Mouse (Mus musculus): Measurements from ENCODE around the gene Ksr2. TPM values are rescaled to one million over a fixed set of nuclear protein-coding genes. Genes with fewer than 3 reads are reported as not detected.

Ksr2 gene
- polyA plus RNA-seq, 1 experiment from 2014 or later: 0.16 TPM

GRCm38 (mm10) chr5:117584428-117584827, 170.6 kb downstream of the Ksr2 start:
- no peaks in the 10 kb centered on the region for H3K36me3 ChIP-seq (ENCODE audit: control insufficient read depth, insufficient read depth, low read length)
- H3K4me3 ChIP-seq (ENCODE audit: low read depth, low read length): no peak overlapping the region
- H3K9ac ChIP-seq (ENCODE audit: low read length): no peak overlapping the region
- H3K9me3 ChIP-seq (ENCODE audit: control insufficient read depth, low read length): no peaks in the 10 kb centered on the region
- H3K27me3 ChIP-seq (ENCODE audit: control insufficient read depth, insufficient read depth, low read length): no peaks in the 10 kb centered on the region
- 57% methylated on average over 1 of the region's 1 CpGs for WGBS
- DNase-seq (ENCODE audit: low spot score): no peak
- H3K4me2 ChIP-seq (replicated peaks; ENCODE audit: low read depth): no peak overlapping the region
- TF ChIP-seq CTCF (IDR thresholded peaks at IDR 0.05; ENCODE audit: low read depth): peak; percentile 57
- TF ChIP-seq EP300 (optimal IDR thresholded peaks at IDR 0.05): no peak
- ATAC-seq (ENCODE audit: low FRiP score, low TSS enrichment): no peak
- H3K4me1 ChIP-seq (replicated peaks; ENCODE audit: control insufficient read depth, insufficient read depth): no peaks in the 10 kb centered on the region
- H3K27ac ChIP-seq (replicated peaks): no peak overlapping the region

GRCm38 (mm10) chr5:117589266-117589665, 175.5 kb downstream of the Ksr2 start:
- H3K27ac ChIP-seq (replicated peaks): no peak overlapping the region
- WGBS: 28% methylated on average over 6 of the region's 6 CpGs
- ATAC-seq (ENCODE audit: low FRiP score, low TSS enrichment) (no peak), DNase-seq (ENCODE audit: low spot score) (no peak)
- H3K9ac ChIP-seq (ENCODE audit: low read length): no peak overlapping the region
- no peaks in the 10 kb centered on the region for H3K27me3 ChIP-seq (ENCODE audit: control insufficient read depth, insufficient read depth, low read length)
- H3K4me3 ChIP-seq (ENCODE audit: low read depth, low read length): no peak overlapping the region
- TF ChIP-seq EP300 (optimal IDR thresholded peaks at IDR 0.05): no peak
- TF ChIP-seq CTCF (IDR thresholded peaks at IDR 0.05; ENCODE audit: low read depth): no peak
- H3K4me2 ChIP-seq (replicated peaks; ENCODE audit: low read depth): no peak overlapping the region
- no peaks in the 10 kb centered on the region for H3K9me3 ChIP-seq (ENCODE audit: control insufficient read depth, low read length)
- no peaks in the 10 kb centered on the region for H3K4me1 ChIP-seq (replicated peaks; ENCODE audit: control insufficient read depth, insufficient read depth)
- no peaks in the 10 kb centered on the region for H3K36me3 ChIP-seq (ENCODE audit: control insufficient read depth, insufficient read depth, low read length)

GRCm38 (mm10) chr5:117593273-117593672, 179.5 kb downstream of the Ksr2 start:
- Histone ChIP-seq H3K4me1 (replicated peaks; ENCODE audit: control insufficient read depth, insufficient read depth) (no peaks in the 10 kb centered on the region), H3K4me3 (ENCODE audit: low read depth, low read length) (no peak overlapping the region), H3K4me2 (replicated peaks; ENCODE audit: low read depth) (no peak overlapping the region), H3K36me3 (ENCODE audit: control insufficient read depth, insufficient read depth, low read length) (no peaks in the 10 kb centered on the region), H3K9me3 (ENCODE audit: control insufficient read depth, low read length) (no peaks in the 10 kb centered on the region), H3K27ac (replicated peaks) (no peak overlapping the region), H3K9ac (ENCODE audit: low read length) (no peak overlapping the region), H3K27me3 (ENCODE audit: control insufficient read depth, insufficient read depth, low read length) (no peaks in the 10 kb centered on the region)
- peak; percentile 27 for DNase-seq (ENCODE audit: low spot score)
- TF ChIP-seq EP300 (optimal IDR thresholded peaks at IDR 0.05) (no peak), CTCF (IDR thresholded peaks at IDR 0.05; ENCODE audit: low read depth) (no peak)
- ATAC-seq (ENCODE audit: low FRiP score, low TSS enrichment): no peak
- 38% methylated on average over 19 of the region's 19 CpGs for WGBS

- 83% methylated on average over 3 of the region's 3 CpGs for WGBS
- H3K4me2 ChIP-seq (replicated peaks; ENCODE audit: low read depth): no peak overlapping the region
- no peak for DNase-seq (ENCODE audit: low spot score)
- ATAC-seq (ENCODE audit: low FRiP score, low TSS enrichment): no peak
- H3K27ac ChIP-seq (replicated peaks): no peak overlapping the region
- no peaks in the 10 kb centered on the region for H3K9me3 ChIP-seq (ENCODE audit: control insufficient read depth, low read length)
- no peaks in the 10 kb centered on the region for H3K27me3 ChIP-seq (ENCODE audit: control insufficient read depth, insufficient read depth, low read length)
- H3K9ac ChIP-seq (ENCODE audit: low read length): no peak overlapping the region
- H3K36me3 ChIP-seq (ENCODE audit: control insufficient read depth, insufficient read depth, low read length): no peaks in the 10 kb centered on the region
- no peak overlapping the region for H3K4me3 ChIP-seq (ENCODE audit: low read depth, low read length)
- H3K4me1 ChIP-seq (replicated peaks; ENCODE audit: control insufficient read depth, insufficient read depth): no peaks in the 10 kb centered on the region
- TF ChIP-seq CTCF (IDR thresholded peaks at IDR 0.05; ENCODE audit: low read depth) (no peak), EP300 (optimal IDR thresholded peaks at IDR 0.05) (no peak)
Observed at GRCm38 (mm10) chr5:117596803-117597202, 183.0 kb downstream of the Ksr2 start.

- TF ChIP-seq CTCF (IDR thresholded peaks at IDR 0.05; ENCODE audit: low read depth) (no peak), EP300 (optimal IDR thresholded peaks at IDR 0.05) (no peak)
- H3K4me1 ChIP-seq (replicated peaks; ENCODE audit: control insufficient read depth, insufficient read depth): no peaks in the 10 kb centered on the region
- no peak overlapping the region for H3K4me3 ChIP-seq (ENCODE audit: low read depth, low read length)
- H3K9me3 ChIP-seq (ENCODE audit: control insufficient read depth, low read length): no peaks in the 10 kb centered on the region
- no peak overlapping the region for H3K4me2 ChIP-seq (replicated peaks; ENCODE audit: low read depth)
- no peaks in the 10 kb centered on the region for H3K27me3 ChIP-seq (ENCODE audit: control insufficient read depth, insufficient read depth, low read length)
- H3K27ac ChIP-seq (replicated peaks): no peak overlapping the region
- DNase-seq (ENCODE audit: low spot score) (no peak), ATAC-seq (ENCODE audit: low FRiP score, low TSS enrichment) (no peak)
- WGBS: 58% methylated on average over 9 of the region's 9 CpGs
- no peak overlapping the region for H3K9ac ChIP-seq (ENCODE audit: low read length)
- H3K36me3 ChIP-seq (ENCODE audit: control insufficient read depth, insufficient read depth, low read length): no peaks in the 10 kb centered on the region
Observed at GRCm38 (mm10) chr5:117602026-117602425, 188.2 kb downstream of the Ksr2 start.

GRCm38 (mm10) chr5:117607761-117608309, 194.0 kb downstream of the Ksr2 start:
- WGBS: 65% methylated on average over 15 of the region's 15 CpGs
- Histone ChIP-seq H3K4me3 (ENCODE audit: low read depth, low read length) (no peak overlapping the region), H3K36me3 (ENCODE audit: control insufficient read depth, insufficient read depth, low read length) (no peaks in the 10 kb centered on the region), H3K27ac (replicated peaks) (no peak overlapping the region), H3K4me2 (replicated peaks; ENCODE audit: low read depth) (no peak overlapping the region), H3K4me1 (replicated peaks; ENCODE audit: control insufficient read depth, insufficient read depth) (no peaks in the 10 kb centered on the region), H3K9ac (ENCODE audit: low read length) (no peak overlapping the region), H3K27me3 (ENCODE audit: control insufficient read depth, insufficient read depth, low read length) (no peaks in the 10 kb centered on the region), H3K9me3 (ENCODE audit: control insufficient read depth, low read length) (no peaks in the 10 kb centered on the region)
- TF ChIP-seq CTCF (IDR thresholded peaks at IDR 0.05; ENCODE audit: low read depth): no peak
- TF ChIP-seq EP300 (optimal IDR thresholded peaks at IDR 0.05): no peak
- no peak for DNase-seq (ENCODE audit: low spot score)
- ATAC-seq (ENCODE audit: low FRiP score, low TSS enrichment): no peak
